Mouse (Mus musculus): ENCODE data around the gene Gm28051. TPM values are rescaled to one million over a fixed set of nuclear protein-coding genes. Genes with fewer than 3 reads are reported as not detected.
A peak's percentile ranks its signal among the peaks of the same experiment; 100 is the strongest.

Gm28051 gene
- polyA plus RNA-seq, 1 experiment from 2014 or later, result not detected

DNA sequence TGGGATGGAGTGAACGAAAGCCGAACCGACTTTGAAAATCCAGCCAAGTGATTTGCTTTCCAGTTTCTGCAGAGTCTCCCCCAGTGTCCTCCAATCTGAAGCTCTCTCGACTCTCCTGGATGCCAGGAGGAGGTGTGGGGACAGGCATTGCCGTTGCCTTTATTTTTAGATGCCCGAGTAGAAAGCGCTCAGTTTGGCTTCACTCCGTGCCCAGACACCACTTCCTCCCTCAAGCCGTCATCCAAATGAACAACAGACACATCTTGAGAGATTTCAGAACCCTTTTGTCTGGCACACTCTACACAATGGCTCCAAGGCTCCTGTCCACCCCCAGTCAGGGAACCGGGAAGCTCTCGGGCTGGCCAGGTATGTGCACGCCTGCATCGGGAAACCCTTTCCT lies 83.4 kb downstream of the Gm28051 start:
- Histone ChIP-seq H3K4me3 (no peak overlapping the region), H3K36me3 (peaks cover 11% of the 10 kb centered on the region; the same call in 1 of the 2 replicates), H3K27ac (no peak overlapping the region), H3K9ac (no peak overlapping the region), H3K4me1 (peaks cover 13% of the 10 kb centered on the region), H3K27me3 (replicated peaks) (no peaks in the 10 kb centered on the region), H3K9me3 (no peaks in the 10 kb centered on the region), H3K4me2 (replicated peaks) (no peak overlapping the region)
- ATAC-seq (ENCODE audit: low FRiP score, low read depth), result no peak
- WGBS, result 94% methylated on average over 13 of the region's 13 CpGs

DNA sequence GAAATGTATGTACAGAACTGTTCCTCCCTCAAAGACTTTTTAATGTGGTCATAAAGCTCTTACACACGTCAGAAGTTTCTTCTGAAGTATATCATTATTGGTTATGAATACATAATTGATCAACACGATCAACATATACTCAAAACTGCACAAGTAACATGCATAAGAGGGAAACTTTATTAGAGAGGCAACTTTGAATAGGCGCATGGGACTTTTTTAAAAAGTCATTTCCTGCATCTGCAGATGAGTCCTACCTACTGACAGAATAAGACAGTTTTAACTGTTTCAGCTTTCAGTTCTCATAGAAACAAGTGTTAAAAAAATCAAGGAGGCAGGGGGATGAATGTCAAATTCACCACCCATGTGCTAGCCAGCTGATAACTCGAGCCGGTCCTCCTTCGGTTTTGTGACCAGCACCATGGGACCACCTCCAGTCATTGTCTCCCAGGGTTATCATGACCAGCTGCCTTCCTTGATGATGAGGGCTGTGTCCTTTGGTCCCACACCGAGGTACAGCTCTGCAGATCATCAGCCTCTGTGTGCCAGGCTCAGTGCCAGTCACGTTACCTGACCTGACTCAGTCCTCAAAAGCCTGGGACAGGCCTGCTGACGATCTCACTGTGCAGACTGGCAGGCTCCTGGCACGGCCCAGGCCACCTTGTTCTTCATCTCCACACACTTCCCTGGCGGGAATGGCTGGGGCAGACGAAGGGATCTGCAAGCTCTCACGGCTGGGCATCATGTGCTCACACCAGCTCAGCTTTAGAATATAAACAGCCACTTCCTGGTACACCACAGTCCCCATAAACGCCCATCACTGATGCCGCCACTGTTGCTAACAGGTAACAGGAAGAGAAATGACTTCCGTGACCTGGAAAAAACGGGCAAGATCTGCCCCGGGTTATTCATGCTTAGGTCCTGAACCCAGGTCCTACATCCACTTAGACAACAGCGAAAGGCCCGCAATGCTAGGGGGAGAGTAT lies 84.4 kb downstream of the Gm28051 start:
- WGBS, result 88% methylated on average over 20 of the region's 20 CpGs
- no peak overlapping the region for H3K4me3 ChIP-seq
- H3K9ac ChIP-seq, result no peak overlapping the region
- H3K9me3 ChIP-seq, result no peaks in the 10 kb centered on the region
- ATAC-seq (ENCODE audit: low FRiP score, low read depth), result no peak
- no peak overlapping the region for H3K4me2 ChIP-seq (replicated peaks)
- peaks cover 11% of the 10 kb centered on the region; the same call in 1 of the 2 replicates for H3K36me3 ChIP-seq
- H3K27ac ChIP-seq, result no peak overlapping the region
- H3K27me3 ChIP-seq (replicated peaks), result no peaks in the 10 kb centered on the region
- H3K4me1 ChIP-seq, result peaks cover 9% of the 10 kb centered on the region

DNA sequence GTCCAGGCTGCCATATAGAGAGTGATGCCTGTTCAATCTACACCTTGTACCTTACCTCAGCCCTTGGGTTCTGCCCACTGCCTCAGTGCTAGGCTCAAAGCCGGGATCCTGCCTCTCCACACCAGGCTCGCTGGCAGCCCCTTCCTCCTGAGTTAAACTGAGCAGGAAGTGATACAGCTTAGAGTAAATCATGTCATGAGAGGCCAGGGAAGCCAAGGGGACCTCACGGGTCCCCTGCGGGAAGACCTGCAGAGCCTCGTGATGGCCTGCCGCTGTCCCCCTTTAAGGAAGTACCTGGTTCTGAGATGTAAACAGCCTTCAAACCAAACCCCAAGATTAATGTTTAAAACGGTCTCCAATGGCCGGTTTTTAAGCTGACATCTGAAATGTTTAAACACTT lies 85.4 kb downstream of the Gm28051 start:
- no peak overlapping the region for H3K4me2 ChIP-seq (replicated peaks)
- 81% methylated on average over 8 of the region's 8 CpGs for WGBS
- H3K4me3 ChIP-seq, result no peak overlapping the region
- H3K9me3 ChIP-seq, result no peaks in the 10 kb centered on the region
- H3K9ac ChIP-seq, result no peak overlapping the region
- no peaks in the 10 kb centered on the region for H3K27me3 ChIP-seq (replicated peaks)
- no peak for ATAC-seq (ENCODE audit: low FRiP score, low read depth)
- H3K27ac ChIP-seq, result no peak overlapping the region
- peaks cover 14% of the 10 kb centered on the region; the same call in 1 of the 2 replicates for H3K36me3 ChIP-seq
- peaks cover 9% of the 10 kb centered on the region for H3K4me1 ChIP-seq

DNA sequence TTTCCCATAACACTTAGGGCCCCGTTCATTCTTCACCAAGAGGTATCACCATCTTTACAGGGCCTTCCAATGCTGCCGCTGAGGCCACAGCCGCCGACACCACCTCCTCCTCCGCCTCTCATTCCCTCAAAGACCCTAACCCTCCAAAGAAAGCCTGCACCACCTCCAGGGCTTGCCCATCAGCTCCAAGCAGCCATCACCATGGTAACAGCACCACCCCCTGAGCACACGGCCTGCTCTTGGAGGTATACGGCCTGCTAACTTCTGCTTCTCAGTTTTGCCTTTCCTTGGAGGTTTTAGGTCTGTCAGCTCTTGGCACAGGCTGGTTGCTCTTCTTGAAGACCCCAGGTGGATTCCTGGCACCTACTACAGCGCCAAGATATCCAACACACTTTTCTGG lies 86.7 kb downstream of the Gm28051 start:
- no peak overlapping the region for H3K9ac ChIP-seq
- H3K27me3 ChIP-seq (replicated peaks), result no peaks in the 10 kb centered on the region
- 29% methylated on average over 8 of the region's 8 CpGs for WGBS
- no peak overlapping the region for H3K4me3 ChIP-seq
- no peak for ATAC-seq (ENCODE audit: low FRiP score, low read depth)
- no peak overlapping the region for H3K27ac ChIP-seq
- peaks cover 14% of the 10 kb centered on the region; the same call in 1 of the 2 replicates for H3K36me3 ChIP-seq
- no peak overlapping the region for H3K4me2 ChIP-seq (replicated peaks)
- H3K4me1 ChIP-seq, result peaks cover 9% of the 10 kb centered on the region
- no peaks in the 10 kb centered on the region for H3K9me3 ChIP-seq

MicroRNAs within 50 kb of the gene (microRNA counts, 519-probe panel; counts per million panel counts)
- microRNA mmu-miR-1936, result 342 counts per million, percentile 67 among the panel's probes with 10 or more counts

Small RNA genes lying within 50 kb of the gene (microRNA-seq; reads per million reads assigned to microRNA genes)
- gene Mir1936, result 0.66 reads per million

Other genes with a start within 250 kb of the Gm28051 start
- 72.4 and 78.1 TPM in 2 replicates for gene Chga, start 202.8 kb downstream of the Gm28051 start, polyA plus RNA-seq (2016; fragmentation: Nextera tagmentation; extraction: Ambion mirVana)
- gene Itpk1, start 52.8 kb downstream of the Gm28051 start, polyA plus RNA-seq (2016; fragmentation: Nextera tagmentation; extraction: Ambion mirVana), result 24.7 and 28.0 TPM in 2 replicates
- 38.4 and 42.9 TPM in 2 replicates for gene Moap1, start 14.1 kb downstream of the Gm28051 start, polyA plus RNA-seq (2016; fragmentation: Nextera tagmentation; extraction: Ambion mirVana)
- gene Tmem251, start 14.0 kb downstream of the Gm28051 start, polyA plus RNA-seq (2016; fragmentation: Nextera tagmentation; extraction: Ambion mirVana), result 11.6 and 11.7 TPM in 2 replicates
- 43.7 and 44.1 TPM in 2 replicates for gene Gon7, start within 50 bp of the Gm28051 start, polyA plus RNA-seq (2016; fragmentation: Nextera tagmentation; extraction: Ambion mirVana)
- gene Ubr7, start 202 bp upstream of the Gm28051 start, polyA plus RNA-seq (2016; fragmentation: Nextera tagmentation; extraction: Ambion mirVana), result 46.9 and 48.1 TPM in 2 replicates
- 30.5 and 31.7 TPM in 2 replicates for gene Gm20604, start 907 bp upstream of the Gm28051 start, polyA plus RNA-seq (2016; fragmentation: Nextera tagmentation; extraction: Ambion mirVana)
- gene Btbd7, start 120.7 kb upstream of the Gm28051 start, polyA plus RNA-seq (2016; fragmentation: Nextera tagmentation; extraction: Ambion mirVana), result 21.8 and 22.8 TPM in 2 replicates
- not detected in 2 replicates for gene Cox8c, start 141.6 kb upstream of the Gm28051 start, polyA plus RNA-seq (2016; fragmentation: Nextera tagmentation; extraction: Ambion mirVana)
- 4.0 and 4.8 TPM in 2 replicates for gene Unc79, start 191.1 kb upstream of the Gm28051 start, polyA plus RNA-seq (2016; fragmentation: Nextera tagmentation; extraction: Ambion mirVana)